Mouse (Mus musculus) lung, embryonic 15.5 days (tissue): ENCODE measurements around the gene Olfr142. TPM values are rescaled to one million over a fixed set of nuclear protein-coding genes. Genes with fewer than 3 reads are reported as not detected.
"Not testable (repeated sequence)": the region's sequence is repeated elsewhere in the genome, so short reads cannot be mapped to it uniquely, and the experiment has no call there.

ENCODE experiments used
- ATAC-seq: fragments of 200-750 bp; cut with Nextera tagmentation; 2 replicates; pipeline ENCODE4 v1.8.0; 2017; ENCODE audit warnings: moderate number of reproducible peaks, borderline replicate concordance; ENCODE audit not compliant: low FRiP score, low TSS enrichment; ENCODE audit errors: extremely low read depth
- H3K27ac ChIP-seq: fragments of 300-500 bp; sonication (generic); 2 replicates; pipeline ENCODE4 v1.5.1; 2015; ENCODE audit warnings: moderate library complexity, mild to moderate bottlenecking, inconsistent platforms
- H3K27me3 ChIP-seq: fragments of 300-500 bp; sonication (generic); 2 replicates; pipeline ENCODE4 v1.6.1; 2015; ENCODE audit warnings: inconsistent platforms
- H3K36me3 ChIP-seq: fragments of 300-500 bp; sonication (generic); 2 replicates; pipeline ENCODE4 v1.6.1; 2015; ENCODE audit warnings: inconsistent platforms
- H3K4me1 ChIP-seq: fragments of 300-500 bp; sonication (generic); 2 replicates; pipeline ENCODE4 v1.6.1; 2015; ENCODE audit warnings: inconsistent platforms
- H3K4me2 ChIP-seq: fragments of 300-500 bp; sonication (generic); 2 replicates; pipeline ENCODE4 v1.6.1; 2015; ENCODE audit warnings: inconsistent platforms, mild to moderate bottlenecking, moderate library complexity
- H3K4me3 ChIP-seq: fragments of 300-500 bp; sonication (generic); 2 replicates; pipeline ENCODE4 v1.5.1; 2015; ENCODE audit warnings: mild to moderate bottlenecking, inconsistent platforms
- H3K9ac ChIP-seq: fragments of 300-500 bp; sonication (generic); 2 replicates; pipeline ENCODE4 v1.6.1; 2015; ENCODE audit warnings: inconsistent platforms
- H3K9me3 ChIP-seq: fragments of 300-500 bp; sonication (generic); 2 replicates; pipeline ENCODE4 v1.6.1; 2016; ENCODE audit warnings: inconsistent platforms
- WGBS: fragments of 180-500 bp; shearing (Covaris S2); methylation state at CpG from one replicate; pipeline ENCODE4 v1.1.7; 2015; 5-methylcytosine and 5-hydroxymethylcytosine counted together
- polyA plus RNA-seq: library from polyadenylated mRNA; unstranded; fragments of >200 nt; fragmentation: Nextera tagmentation; extraction: Ambion mirVana; gene quantifications from 2 replicates; pipeline ENCODE4 v1.2.1, GENCODE M21; 2015

The Olfr142 gene
- not detected in 2 replicates for polyA plus RNA-seq

DNA sequence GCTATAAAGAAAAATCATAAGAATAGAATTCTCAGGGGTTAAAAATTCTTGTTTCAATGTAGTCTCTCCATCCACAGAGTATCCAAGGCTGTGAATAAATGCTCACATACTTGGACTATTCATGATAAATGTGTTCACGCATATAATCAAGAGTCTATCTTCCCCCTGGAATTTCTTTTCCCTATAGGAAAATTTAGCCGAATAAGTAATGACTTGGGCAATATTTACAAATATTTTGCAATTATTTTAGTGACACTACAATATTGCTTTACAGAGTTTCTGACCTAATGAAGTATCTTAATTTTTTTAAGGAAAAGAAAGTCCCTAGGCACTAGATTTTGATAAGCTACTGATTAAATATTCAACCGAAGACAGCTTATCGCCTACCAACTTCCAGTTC lies at the start of gene Olfr142:
Olfr142 (minus strand) TSS at position 101 of the 400 bp plus-strand sequence.
- Histone ChIP-seq H3K27ac (no peak within 1 kb of the TSS), H3K4me3 (no peak within 1 kb of the TSS), H3K27me3 (no peaks in the 10 kb centered on the region), H3K9me3 (no peaks in the 10 kb centered on the region), H3K36me3 (no peaks in the 10 kb centered on the region), H3K4me2 (no peak within 1 kb of the TSS), H3K4me1 (no peaks in the 10 kb centered on the region), H3K9ac (no peak within 1 kb of the TSS)
- 94% methylated on average over 4 of the region's 4 CpGs for WGBS
- ATAC-seq, result no peak

GRCm38 (mm10) chr2:90292741-90293140 lies 35.3 kb upstream of the Olfr142 start, which contains the start of gene Olfr1272:
Gene Olfr1272 (minus strand): TSS chr2:90292841.
- Histone ChIP-seq H3K4me1 (no peaks in the 10 kb centered on the region), H3K4me2 (no peak within 1 kb of the TSS), H3K9ac (no peak within 1 kb of the TSS), H3K4me3 (no peak within 1 kb of the TSS), H3K27ac (no peak within 1 kb of the TSS), H3K27me3 (no peaks in the 10 kb centered on the region), H3K36me3 (no peaks in the 10 kb centered on the region), H3K9me3 (no peaks in the 10 kb centered on the region)
- 86% methylated on average over 6 of the region's 6 CpGs for WGBS
- ATAC-seq, result no peak

GRCm38 (mm10) chr2:90270932-90271331 lies 13.5 kb upstream of the Olfr142 start, which contains the start of gene Olfr1271:
Gene Olfr1271 (minus strand): TSS chr2:90271032.
- H3K27ac ChIP-seq, result no peak within 1 kb of the TSS
- WGBS, result 86% methylated on average over 2 of the region's 2 CpGs

DNA sequence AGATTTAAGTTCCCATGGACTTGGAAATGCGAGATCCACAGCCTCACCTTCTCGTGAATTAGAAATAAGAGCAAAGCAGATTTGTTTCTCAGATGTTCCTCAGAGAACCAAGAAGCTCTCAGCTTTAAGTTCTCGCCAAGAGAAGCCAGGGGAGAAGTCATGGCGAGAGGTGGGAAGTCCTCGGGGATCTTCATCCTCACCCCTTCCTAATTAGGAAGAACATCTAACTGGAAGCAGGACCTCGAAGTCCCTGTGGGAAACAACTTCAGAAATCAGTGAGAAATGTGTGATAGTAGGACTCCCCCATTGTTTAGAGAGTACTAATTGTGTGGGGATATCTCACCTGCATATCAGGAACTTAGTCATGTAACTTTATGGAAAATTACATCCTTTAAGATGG lies 33.0 kb downstream of the Olfr142 start, which contains the start of gene Olfr1506:
Olfr1506 (minus strand) TSS at position 101 of the 400 bp plus-strand sequence.
- H3K9ac ChIP-seq, H3K9me3 ChIP-seq, H3K4me2 ChIP-seq, H3K27ac ChIP-seq, H3K4me1 ChIP-seq, ATAC-seq, H3K27me3 ChIP-seq, H3K36me3 ChIP-seq, H3K4me3 ChIP-seq: not testable (repeated sequence)
- WGBS, result no CpG with 5 or more reads among the region's 6 CpGs

More at GRCm38 (mm10) chr2:90270932-90271331, 13.5 kb upstream of the Olfr142 start, which contains the start of gene Olfr1271:
- Histone ChIP-seq H3K27me3 (no peaks in the 10 kb centered on the region), H3K4me2 (no peak within 1 kb of the TSS), H3K4me1 (no peaks in the 10 kb centered on the region), H3K9ac (no peak within 1 kb of the TSS), H3K9me3 (no peaks in the 10 kb centered on the region), H3K4me3 (no peak within 1 kb of the TSS), H3K36me3 (no peaks in the 10 kb centered on the region)
- ATAC-seq, result no peak

Other genes starting within 250 kb of the Olfr142 start
- gene Olfr1263, start 245.5 kb downstream of the Olfr142 start, polyA plus RNA-seq, result not detected in 2 replicates
- gene Olfr1264, start 232.0 kb downstream of the Olfr142 start, polyA plus RNA-seq, result not detected in 2 replicates
- gene Olfr1265, start 222.3 kb downstream of the Olfr142 start, polyA plus RNA-seq, result not detected in 2 replicates
- gene Olfr140, start 194.0 kb downstream of the Olfr142 start, polyA plus RNA-seq, result not detected in 2 replicates
- gene Olfr1269, start 136.2 kb downstream of the Olfr142 start, polyA plus RNA-seq, result not detected in 2 replicates
- not detected in 2 replicates for gene Olfr32, start 115.3 kb downstream of the Olfr142 start, polyA plus RNA-seq
- not detected in 2 replicates for gene Olfr1270, start 104.5 kb downstream of the Olfr142 start, polyA plus RNA-seq
- gene Olfr1506, start 33.1 kb downstream of the Olfr142 start, polyA plus RNA-seq, result not detected in 2 replicates
- gene Olfr1271, start 13.4 kb upstream of the Olfr142 start, polyA plus RNA-seq, result not detected in 2 replicates
- not detected in 2 replicates for gene Olfr1272, start 35.2 kb upstream of the Olfr142 start, polyA plus RNA-seq
- gene Gm13769, start 64.6 kb upstream of the Olfr142 start, polyA plus RNA-seq, result not detected in 2 replicates
- gene Olfr1274-ps, start 141.1 kb upstream of the Olfr142 start, polyA plus RNA-seq, result not detected in 2 replicates